Mouse (Mus musculus) olfactory bulb, adult 2 months (tissue): Measurements from ENCODE around the gene Whamm. TPM values are rescaled to one million over a fixed set of nuclear protein-coding genes. Genes with fewer than 3 reads are reported as not detected.

Source experiments
- H3K27ac ChIP-seq: fragments of 200-500 bp; 2 replicates; pipeline ENCODE4 v1.5.1; 2012; ENCODE audit warnings: low read depth, low read length; ENCODE audit not compliant: insufficient read depth
- H3K4me1 ChIP-seq: fragments of 200-500 bp; 2 replicates; pipeline ENCODE4 v1.6.1; 2012; ENCODE audit warnings: low read length; ENCODE audit not compliant: control insufficient read depth, insufficient read depth
- H3K4me3 ChIP-seq: fragments of 200-500 bp; 2 replicates; pipeline ENCODE4 v1.5.1; 2012; ENCODE audit warnings: mild to moderate bottlenecking, low read depth, low read length, moderate library complexity; ENCODE audit not compliant: insufficient read depth
- CTCF ChIP-seq: fragments of 200-500 bp; IDR thresholded peaks from 2 replicates; pipeline ENCODE4 v1.5.1; 2012; ENCODE audit warnings: low read depth, mild to moderate bottlenecking, low read length, moderate library complexity; ENCODE audit not compliant: insufficient read depth
- POLR2A ChIP-seq: fragments of 200-500 bp; IDR thresholded peaks from 2 replicates; pipeline ENCODE4 v1.6.1; 2012; ENCODE audit warnings: mild to moderate bottlenecking, low read depth, low read length, moderate library complexity; ENCODE audit not compliant: insufficient read depth
- WGBS: fragments of 180-500 bp; shearing (Covaris S2); methylation state at CpG from one replicate; pipeline ENCODE4 v1.1.7; 2018; 5-methylcytosine and 5-hydroxymethylcytosine counted together
- polyA plus RNA-seq: library from polyadenylated mRNA; stranded (reverse); fragments of >200 nt; gene quantifications from 2 replicates; pipeline ENCODE4 v1.2.4, GENCODE M21; 2012; ENCODE audit warnings: low replicate concordance; ENCODE audit not compliant: missing spikeins, insufficient read depth, insufficient read length

The Whamm gene
- polyA plus RNA-seq, 1 experiment: not detected

GRCm38 (mm10) chr7:81585326-81585725 is 14.3 kb downstream of the Whamm start:
- 95% methylated on average over 7 of the region's 7 CpGs for WGBS
- no peaks in the 10 kb centered on the region for H3K4me1 ChIP-seq
- H3K27ac ChIP-seq: no peak overlapping the region
- TF ChIP-seq POLR2A (no peak), CTCF (no peak)
- H3K4me3 ChIP-seq: no peak overlapping the region

- H3K4me3 ChIP-seq: no peak overlapping the region
- no peak for TF ChIP-seq CTCF
- TF ChIP-seq POLR2A: no peak
- no peaks in the 10 kb centered on the region for H3K4me1 ChIP-seq
- 96% methylated on average over 4 of the region's 4 CpGs for WGBS
- no peak overlapping the region for H3K27ac ChIP-seq
Measured at GRCm38 (mm10) chr7:81587238-81587637, 16.2 kb downstream of the Whamm start.

- Histone ChIP-seq H3K27ac (no peak overlapping the region), H3K4me3 (no peak overlapping the region), H3K4me1 (no peaks in the 10 kb centered on the region; the same call in 1 of the 2 replicates)
- WGBS: 89% methylated on average over 9 of the region's 9 CpGs
- TF ChIP-seq POLR2A (no peak), CTCF (no peak)
Measured at GRCm38 (mm10) chr7:81592686-81593085, 21.6 kb downstream of the Whamm start.

- H3K4me1 ChIP-seq: no peaks in the 10 kb centered on the region; the same call in 1 of the 2 replicates
- no peak overlapping the region for H3K4me3 ChIP-seq
- WGBS: 93% methylated on average over 8 of the region's 8 CpGs
- TF ChIP-seq CTCF: no peak
- TF ChIP-seq POLR2A: no peak
- no peak overlapping the region for H3K27ac ChIP-seq
Measured at GRCm38 (mm10) chr7:81593387-81593786, 22.3 kb downstream of the Whamm start.

GRCm38 (mm10) chr7:81595056-81595455 is 24.0 kb downstream of the Whamm start:
- H3K27ac ChIP-seq: no peak overlapping the region
- no peak overlapping the region for H3K4me3 ChIP-seq
- peaks cover 4% of the 10 kb centered on the region; the same call in 1 of the 2 replicates for H3K4me1 ChIP-seq
- WGBS: 84% methylated on average over 5 of the region's 5 CpGs
- TF ChIP-seq POLR2A (no peak), CTCF (no peak)

- H3K27ac ChIP-seq: no peak overlapping the region
- no peak overlapping the region for H3K4me3 ChIP-seq
- peaks cover 6% of the 10 kb centered on the region; the same call in 1 of the 2 replicates for H3K4me1 ChIP-seq
- no peak for TF ChIP-seq CTCF
- TF ChIP-seq POLR2A: no peak
- 85% methylated on average over 6 of the region's 6 CpGs for WGBS
Measured at GRCm38 (mm10) chr7:81596086-81596485, 25.0 kb downstream of the Whamm start.

- Histone ChIP-seq H3K27ac (no peak overlapping the region), H3K4me3 (no peak overlapping the region), H3K4me1 (peaks cover 6% of the 10 kb centered on the region; the same call in 1 of the 2 replicates)
- 97% methylated on average over 1 of the region's 1 CpGs for WGBS
- TF ChIP-seq CTCF (no peak), POLR2A (no peak)
Measured at GRCm38 (mm10) chr7:81597660-81598059, 26.6 kb downstream of the Whamm start.

- Histone ChIP-seq H3K27ac (0 out of 2 replicates have a peak overlapping the region, but pooled peaks have one; percentile 2), H3K4me3 (no peak overlapping the region), H3K4me1 (peaks cover 6% of the 10 kb centered on the region; the same call in 1 of the 2 replicates)
- TF ChIP-seq CTCF: no peak
- WGBS: 42% methylated on average over 8 of the region's 8 CpGs
Measured at GRCm38 (mm10) chr7:81599379-81600280, 28.6 kb downstream of the Whamm start.

- no peak for TF ChIP-seq POLR2A
- TF ChIP-seq CTCF: no peak
- no peak overlapping the region for H3K27ac ChIP-seq
- 0 out of 2 replicates have a peak, but pooled peaks cover 3% of the 10 kb centered on the region for H3K4me1 ChIP-seq
- H3K4me3 ChIP-seq: no peak overlapping the region
- 82% methylated on average over 5 of the region's 5 CpGs for WGBS
Measured at GRCm38 (mm10) chr7:81604991-81605390, 33.9 kb downstream of the Whamm start.

- Histone ChIP-seq H3K27ac (no peak overlapping the region), H3K4me1 (no peaks in the 10 kb centered on the region), H3K4me3 (no peak overlapping the region)
- no peak for TF ChIP-seq POLR2A
- no peak for TF ChIP-seq CTCF
- WGBS: 60% methylated on average over 4 of the region's 4 CpGs
Measured at GRCm38 (mm10) chr7:81605489-81605888, 34.4 kb downstream of the Whamm start.
